Mouse (Mus musculus) E14TG2a.4 (cell line): ENCODE measurements at regions not wholly inside any gene's neighbourhood (a gene's known extent, or its start where the extent isn't known, plus 50 kb on each side); places are given as distances from the start of the nearest gene placed in this dataset.

Experiments used
- H3K27me3 ChIP-seq: 2 replicates; pipeline ENCODE4 v1.6.1; 2014; ENCODE audit warnings: low read length, control low read depth; ENCODE audit not compliant: insufficient read depth
- H3K36me3 ChIP-seq: 2 replicates; pipeline ENCODE4 v1.6.1; 2014; ENCODE audit warnings: low read length, control low read depth; ENCODE audit not compliant: insufficient read depth
- H3K4me1 ChIP-seq: replicated peaks from 2 replicates; pipeline ENCODE4 v1.6.1; 2014; ENCODE audit warnings: low read depth, low read length, control low read depth
- H3K4me3 ChIP-seq: replicated peaks from 2 replicates; pipeline ENCODE4 v1.5.1; 2014; ENCODE audit warnings: mild to moderate bottlenecking, low read length
- H3K9me3 ChIP-seq: 2 replicates; pipeline ENCODE4 v1.6.1; 2014; ENCODE audit warnings: low read length, control low read depth
- CTCF ChIP-seq: conservative IDR thresholded peaks from 2 replicates; pipeline ENCODE4 v1.5.1; 2014; ENCODE audit warnings: low read length
- NANOG ChIP-seq: IDR thresholded peaks from 2 replicates; pipeline ENCODE4 v1.6.1; 2014; ENCODE audit warnings: borderline replicate concordance, low read length, mixed read lengths
- POU5F1 ChIP-seq: IDR thresholded peaks from 2 replicates; pipeline ENCODE4 v1.6.1; 2014; ENCODE audit warnings: low read length, borderline replicate concordance

DNA sequence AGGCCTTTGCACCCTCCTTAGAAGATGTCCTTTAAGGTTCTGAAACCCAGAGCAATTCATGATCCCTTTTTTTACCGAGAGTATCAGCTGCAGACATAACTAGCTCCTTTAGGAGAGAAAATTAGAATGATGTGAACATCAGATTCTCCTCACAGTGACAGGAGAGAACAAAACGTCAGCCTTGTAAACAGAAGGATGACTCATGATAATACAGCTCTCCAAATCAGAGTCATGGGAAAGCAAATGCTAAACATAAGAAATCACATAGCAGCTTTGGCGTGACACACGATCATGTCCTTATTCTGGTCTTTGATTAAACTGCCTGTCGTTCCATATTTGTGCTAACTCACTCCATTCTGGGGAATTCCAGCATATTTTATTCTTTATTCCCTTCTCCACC lies 82.4 kb upstream of the Ccdc54 start:
- TF ChIP-seq CTCF (no peak), POU5F1 (no peak), NANOG (no peak)
- H3K36me3 ChIP-seq = no peaks in the 10 kb centered on the region
- H3K4me3 ChIP-seq = no peak overlapping the region
- H3K4me1 ChIP-seq = 0 out of 2 replicates have a peak, but pooled peaks cover 2% of the 10 kb centered on the region
- H3K27me3 ChIP-seq = peaks cover 7% of the 10 kb centered on the region
- H3K9me3 ChIP-seq = no peaks in the 10 kb centered on the region

DNA sequence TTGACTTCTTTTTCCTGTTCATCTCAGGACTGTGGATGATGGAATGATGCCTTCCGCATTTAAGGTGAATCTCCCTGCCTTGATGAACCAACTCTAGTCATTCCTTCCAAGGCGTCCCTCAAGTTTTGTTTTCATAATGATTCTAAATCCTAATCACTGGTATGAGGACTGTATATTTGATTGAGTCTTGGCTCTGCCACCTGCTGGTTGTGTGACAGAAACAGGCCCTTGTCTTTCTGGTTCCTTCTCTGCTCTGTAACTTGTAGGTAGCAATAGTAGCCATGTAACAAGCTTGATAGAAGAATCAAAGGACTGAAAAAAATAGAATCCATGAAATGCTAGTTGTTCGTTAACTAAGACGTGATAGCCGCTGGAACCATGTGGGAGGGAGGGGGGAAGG lies 81.8 kb upstream of the Ccdc54 start:
- Histone ChIP-seq H3K27me3 (peaks cover 10% of the 10 kb centered on the region), H3K4me3 (no peak overlapping the region), H3K4me1 (0 out of 2 replicates have a peak, but pooled peaks cover 2% of the 10 kb centered on the region), H3K9me3 (no peaks in the 10 kb centered on the region), H3K36me3 (no peaks in the 10 kb centered on the region)
- TF ChIP-seq NANOG = no peak
- no peak for TF ChIP-seq POU5F1
- no peak for TF ChIP-seq CTCF

DNA sequence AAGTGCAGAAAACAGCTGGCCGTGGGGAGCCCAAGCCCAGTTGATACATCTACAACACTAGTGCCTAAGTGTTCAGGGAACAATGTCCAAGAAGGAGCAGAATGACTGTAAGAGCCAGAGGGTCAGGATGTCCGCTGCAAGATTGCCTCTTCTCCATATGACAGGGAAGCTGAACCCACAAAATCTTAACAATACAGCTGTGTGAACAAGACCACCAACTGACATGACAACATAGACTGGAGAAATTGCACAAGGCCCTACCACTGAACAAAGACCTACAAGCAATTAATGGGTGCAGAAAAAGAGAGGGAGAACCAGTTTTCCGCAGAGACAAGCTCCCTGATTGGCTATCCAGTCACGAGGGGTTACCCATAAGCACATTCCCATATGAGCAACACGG lies 80.2 kb upstream of the Ccdc54 start:
- no peaks in the 10 kb centered on the region for H3K9me3 ChIP-seq
- no peaks in the 10 kb centered on the region for H3K36me3 ChIP-seq
- H3K4me3 ChIP-seq = no peak overlapping the region
- TF ChIP-seq CTCF = no peak
- TF ChIP-seq NANOG = no peak
- TF ChIP-seq POU5F1 = no peak
- H3K4me1 ChIP-seq = 0 out of 2 replicates have a peak, but pooled peaks cover 2% of the 10 kb centered on the region
- peaks cover 11% of the 10 kb centered on the region for H3K27me3 ChIP-seq

DNA sequence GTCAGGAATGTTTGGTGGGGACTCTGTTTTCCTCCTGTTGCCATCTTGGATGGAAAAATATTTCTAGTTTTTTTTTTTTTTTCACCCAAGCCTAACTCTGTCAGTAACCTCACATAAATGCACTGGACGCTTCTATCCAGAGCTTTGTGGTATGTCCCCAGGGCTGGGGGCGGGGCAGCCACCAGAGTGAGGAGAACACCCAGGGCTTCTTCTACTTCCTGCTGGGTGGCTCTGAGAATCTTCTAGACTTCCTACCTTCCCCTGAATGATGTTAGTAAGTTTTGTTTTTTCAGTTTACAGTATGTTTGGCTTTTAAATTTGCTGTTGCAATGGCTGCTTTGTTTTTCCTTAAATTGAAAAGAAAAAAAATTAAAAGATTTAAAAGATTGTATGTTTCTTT lies 73.3 kb upstream of the Ccdc54 start:
- TF ChIP-seq POU5F1 = no peak
- no peak for TF ChIP-seq NANOG
- TF ChIP-seq CTCF = no peak
- H3K9me3 ChIP-seq = no peaks in the 10 kb centered on the region

More for the DNA sequence above, 73.3 kb upstream of the Ccdc54 start:
- Histone ChIP-seq H3K4me3 (no peak overlapping the region), H3K4me1 (0 out of 2 replicates have a peak, but pooled peaks cover 2% of the 10 kb centered on the region), H3K36me3 (no peaks in the 10 kb centered on the region), H3K27me3 (peaks cover 9% of the 10 kb centered on the region)
